ENCODE assay signal across 9 mouse cellular contexts in genomic region chr6:113911094-113911493, GRCm38 (mm10).
DNase-seq lines count a peak whose midpoint lies in the region; ATAC-seq and TF ChIP-seq lines count a peak whose summit lies in the region.
"Had no signal": no experiment of that assay in that cellular context is flagged by ENCODE, and none has a peak within 500 bp of the region (broad histone marks: within the 10 kb centered on the region; RNA-seq: fewer than 3 reads in every experiment).

No protein-coding gene starts in this region.

- no peaks in the 10 kb centered on the region for H3K27me3 ChIP-seq in thymus, adult 2 months (ENCODE audit: control insufficient read depth, insufficient read depth, low read length)
- no peaks in the 10 kb centered on the region for H3K27me3 ChIP-seq in hindbrain, embryonic 16.5 days (replicated peaks; ENCODE audit: control insufficient read depth, insufficient read depth, low read length)

- 79% methylated on average over 16 of the region's 16 CpGs for WGBS in thymus, adult 2 months
- 82% methylated on average over 16 of the region's 16 CpGs for WGBS in hindbrain, embryonic 16.5 days

- peak; percentile 6 for DNase-seq in CD4-positive, CD25-positive, alpha-beta regulatory T cell, adult 2 months (ENCODE audit: low read depth, low spot score)
- peak; percentile 6 to 7 for DNase-seq in kidney, postnatal 4 days
- no peak for DNase-seq in kidney, adult 8-10 months
- DNase-seq in thymus, adult 2 months = no peak
- no peak for DNase-seq in thymus, postnatal 10 days (ENCODE audit: low spot score in 2 of 2)
- no peak for DNase-seq in adrenal gland, postnatal 25 days
- DNase-seq: kidney, postnatal 25 days had no signal

- H3K4me3 ChIP-seq in thymus, adult 2 months (ENCODE audit: control insufficient read depth, insufficient read depth, low read length) = no peak overlapping the region
- H3K4me3 ChIP-seq in hindbrain, embryonic 16.5 days (ENCODE audit: low read length) = no peak overlapping the region

- TF ChIP-seq POLR2A in thymus, adult 2 months (IDR thresholded peaks at IDR 0.05; ENCODE audit: control insufficient read depth, extremely low read depth, insufficient read depth, low read length, poor library complexity) = no peak

- no peak overlapping the region for H3K9ac ChIP-seq in hindbrain, embryonic 16.5 days (ENCODE audit: low read depth, low read length)

- H3K4me2 ChIP-seq in hindbrain, embryonic 16.5 days (ENCODE audit: low read length) = no peak overlapping the region

- no peaks in the 10 kb centered on the region for H3K36me3 ChIP-seq in thymus, adult 2 months (ENCODE audit: control insufficient read depth, insufficient read depth, low read length)
- H3K36me3 ChIP-seq in hindbrain, embryonic 16.5 days (ENCODE audit: control insufficient read depth, insufficient read depth, low read length) = no peaks in the 10 kb centered on the region

- H3K4me1 ChIP-seq in thymus, adult 2 months (replicated peaks; ENCODE audit: control insufficient read depth, insufficient read depth, low read length) = no peaks in the 10 kb centered on the region
- no peaks in the 10 kb centered on the region for H3K4me1 ChIP-seq in hindbrain, embryonic 16.5 days (ENCODE audit: control insufficient read depth, insufficient read depth, low read depth, low read length)

- 0 out of 2 replicates have a peak, but pooled peaks have one; percentile 30 for TF ChIP-seq CTCF in thymus, adult 2 months (IDR thresholded peaks at IDR 0.05; ENCODE audit: borderline replicate concordance, control insufficient read depth, extremely low read depth, insufficient read depth, low read length, poor library complexity)

- no peaks in the 10 kb centered on the region for H3K9me3 ChIP-seq in hindbrain, embryonic 16.5 days (ENCODE audit: control insufficient read depth, low read length)

- no peak for ATAC-seq in CD4-positive, CD25-positive, alpha-beta regulatory T cell, adult 4 months
- ATAC-seq in hindbrain, embryonic 16.5 days = no peak

- no peak overlapping the region for H3K27ac ChIP-seq in thymus, adult 2 months (ENCODE audit: control insufficient read depth, insufficient read depth, low read length)
- no peak overlapping the region for H3K27ac ChIP-seq in hindbrain, embryonic 16.5 days (ENCODE audit: low read depth, low read length)

Comparison
In these comparisons a context has a peak if more than half of its experiments do, and no peak if none do; other contexts are left out.
1. DNase-seq: peak in CD4-positive, CD25-positive, alpha-beta regulatory T cell, adult 2 months (single experiment) and kidney, postnatal 4 days (2 of 2); none in kidney, adult 8-10 months (0 of 2), thymus, adult 2 months (single experiment), thymus, postnatal 10 days (0 of 2) and adrenal gland, postnatal 25 days (single experiment).